Mouse (Mus musculus) spleen, postnatal 36 days (tissue): ENCODE results near the gene Xndc1.

ENCODE experiments used
- DNase-seq, 2 experiments: peaks; one replicate each; pipeline ENCODE4 v3.0.0; 2022; ENCODE audit warnings: low spot score in 2 of 2, mixed read lengths in 1 of 2

Gene Xndc1

DNA sequence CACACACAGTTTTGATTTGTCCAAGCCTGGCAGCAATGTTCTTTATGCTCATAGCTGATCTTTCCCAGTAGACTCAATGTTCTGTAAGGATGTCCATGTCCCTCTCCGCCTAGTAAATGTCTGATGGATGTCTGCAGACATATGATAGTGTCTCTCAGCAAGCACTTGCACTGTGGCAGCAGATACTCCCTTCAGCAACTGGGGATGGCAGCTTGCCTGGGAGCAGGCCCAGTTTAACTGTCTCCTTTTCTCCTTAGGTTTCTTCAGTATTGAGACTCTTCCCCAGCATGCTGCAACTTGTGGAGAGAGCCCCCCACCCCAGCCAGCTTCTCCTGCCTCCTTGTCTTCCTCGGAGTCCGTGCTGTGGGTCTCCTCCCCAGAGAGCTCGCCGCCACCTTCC lies 16.5 kb downstream of the Xndc1 start:
- DNase-seq: no peak

DNA sequence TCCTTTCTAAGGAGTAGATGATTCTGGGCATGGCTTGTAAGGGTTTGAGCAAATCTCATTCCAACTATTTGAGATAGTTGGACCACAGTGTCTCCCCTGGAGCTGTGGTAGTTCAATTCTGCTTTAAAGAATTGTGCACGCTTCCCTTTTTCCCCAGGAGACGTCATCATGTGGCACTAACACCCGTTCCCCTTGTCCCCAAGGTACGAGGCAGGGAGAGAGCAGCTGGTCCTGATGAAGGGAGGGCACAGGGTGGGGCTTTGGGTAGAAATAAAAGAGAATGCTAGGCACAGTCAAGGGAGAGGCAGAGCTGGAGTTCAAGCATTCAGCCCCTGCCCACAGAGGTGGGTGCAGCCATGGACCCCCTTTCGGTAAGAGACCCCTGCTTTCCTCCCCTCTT lies 17.5 kb downstream of the Xndc1 start, which contains the start of gene Trpc2:
Trpc2 (plus strand) TSS at position 301 of the 400 bp plus-strand sequence.
- DNase-seq: no peak

DNA sequence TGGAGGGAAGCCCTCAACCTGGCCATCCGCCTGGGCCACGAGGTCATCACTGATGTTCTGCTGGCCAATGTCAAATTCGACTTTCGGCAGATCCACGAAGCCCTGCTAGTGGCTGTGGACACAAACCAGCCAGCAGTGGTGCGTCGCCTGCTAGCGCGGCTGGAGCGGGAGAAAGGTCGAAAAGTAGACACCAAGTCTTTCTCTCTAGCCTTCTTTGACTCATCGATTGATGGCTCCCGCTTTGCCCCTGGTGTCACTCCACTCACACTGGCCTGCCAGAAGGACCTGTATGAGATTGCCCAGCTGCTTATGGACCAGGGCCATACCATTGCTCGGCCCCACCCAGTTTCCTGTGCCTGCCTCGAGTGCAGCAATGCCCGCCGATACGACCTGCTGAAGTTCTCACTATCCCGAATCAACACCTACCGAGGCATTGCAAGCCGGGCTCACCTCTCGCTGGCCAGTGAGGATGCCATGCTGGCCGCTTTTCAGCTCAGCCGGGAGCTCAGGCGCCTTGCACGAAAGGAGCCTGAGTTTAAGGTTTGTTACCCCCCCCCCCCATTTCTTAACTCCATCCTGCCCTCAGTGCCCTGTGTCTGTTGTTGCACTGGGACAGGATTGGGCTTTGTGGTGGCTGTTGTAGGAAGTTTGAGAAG lies 18.9 kb downstream of the Xndc1 start:
- DNase-seq: no peak

DNA sequence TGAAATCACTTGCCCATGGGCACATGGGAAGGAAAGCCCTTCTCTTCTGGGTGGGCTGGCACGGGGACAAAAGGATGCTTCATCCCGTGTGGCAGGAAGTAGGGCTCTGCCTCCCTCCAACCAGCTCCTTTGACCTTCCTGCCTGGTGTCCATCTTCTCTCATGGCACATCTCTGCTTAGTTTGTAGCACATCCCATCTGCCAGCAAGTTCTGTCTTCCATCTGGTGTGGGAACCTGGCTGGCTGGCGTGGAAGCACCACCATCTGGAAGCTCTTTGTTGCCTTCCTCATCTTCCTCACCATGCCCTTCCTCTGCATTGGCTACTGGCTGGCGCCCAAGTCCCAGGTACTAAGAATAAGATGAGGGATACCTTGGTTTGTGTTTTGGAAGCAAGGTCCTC lies 22.0 kb downstream of the Xndc1 start:
- no peak for DNase-seq

DNA sequence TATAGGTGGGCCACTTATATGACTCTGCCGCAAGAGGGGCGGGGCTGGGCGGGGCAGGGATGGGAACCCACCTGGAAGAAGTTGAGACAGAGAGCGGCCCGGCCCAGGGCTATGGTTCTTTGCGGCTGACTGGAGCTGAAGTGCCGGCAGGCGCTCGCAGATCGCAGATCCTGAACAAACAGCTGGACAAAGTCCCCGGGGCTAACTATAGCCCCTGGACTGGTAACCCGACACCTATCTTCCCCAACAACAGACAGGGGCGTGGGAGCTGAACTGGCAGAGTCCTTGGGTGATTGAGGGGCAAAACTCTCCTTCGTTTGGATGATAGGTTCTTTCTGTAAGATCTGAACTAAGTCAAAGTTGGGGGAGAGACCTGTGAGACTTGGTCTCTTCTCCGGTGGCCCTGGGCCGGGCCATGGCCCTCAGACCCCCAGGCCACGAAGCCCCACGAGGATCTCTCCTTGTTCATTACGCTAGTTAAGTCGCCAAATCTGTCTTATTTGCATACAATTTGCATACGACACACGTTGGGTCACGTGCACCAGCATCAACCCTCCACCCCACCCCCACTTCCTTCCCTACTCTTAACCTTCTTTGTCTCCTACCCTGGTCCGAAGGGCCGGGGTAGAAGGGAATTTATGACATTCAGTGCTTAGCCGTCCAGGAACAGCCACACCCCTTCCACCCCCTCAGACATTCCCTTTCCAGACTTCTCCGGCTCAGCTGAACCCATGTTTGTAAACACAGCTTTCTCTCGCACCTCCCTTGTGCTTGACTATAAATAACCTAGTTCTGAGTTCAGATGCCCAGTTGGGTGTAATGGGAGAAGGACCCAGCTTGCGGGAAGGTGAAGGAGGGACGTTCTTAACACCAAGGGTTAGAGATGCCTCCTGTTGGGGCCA lies 34.7 kb downstream of the Xndc1 start:
- peak; percentile 25 to 49 for DNase-seq

DNA sequence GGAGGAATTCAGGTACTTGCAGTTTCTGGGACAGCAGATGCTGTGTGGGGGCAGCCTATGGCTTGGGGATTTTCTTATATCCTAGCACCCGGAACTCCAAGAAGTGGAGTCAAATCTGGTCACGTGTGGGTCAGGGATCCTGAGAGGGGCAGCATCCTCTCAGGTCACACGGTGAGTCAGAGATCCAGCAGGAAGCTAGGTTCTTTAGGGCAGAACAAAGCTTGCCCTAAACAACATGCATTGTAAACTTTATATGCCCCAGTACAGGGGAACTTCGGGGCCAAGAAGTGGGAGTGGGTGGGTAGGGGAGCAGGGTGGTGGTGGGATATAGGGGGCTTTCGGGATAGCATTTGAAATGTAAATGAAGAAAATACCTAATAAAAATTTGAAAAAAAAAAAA lies 35.6 kb downstream of the Xndc1 start:
- no peak for DNase-seq

DNA sequence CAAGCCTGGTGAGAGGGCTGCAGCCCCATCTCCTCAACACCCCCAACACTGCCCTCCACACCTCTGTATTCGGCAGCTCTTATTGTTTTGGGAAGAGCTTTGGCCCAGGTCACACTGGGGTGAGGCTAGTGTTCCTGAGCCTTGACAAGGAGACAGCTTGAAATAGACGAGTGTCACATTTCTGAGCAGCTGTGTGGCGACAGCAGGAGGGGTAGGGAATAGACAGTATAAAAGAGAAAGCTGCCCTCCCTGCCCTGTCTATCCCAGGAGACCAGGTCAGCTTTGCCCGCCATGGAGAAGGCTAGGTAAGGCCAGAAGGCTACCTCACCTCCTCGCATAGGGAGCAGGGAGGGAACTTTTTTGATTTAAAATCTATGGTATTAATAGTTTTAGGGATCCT lies 36.2 kb downstream of the Xndc1 start, which contains the start of gene Art1:
Art1 (plus strand) TSS at position 257 of the 400 bp plus-strand sequence.
- DNase-seq: no peak

DNA sequence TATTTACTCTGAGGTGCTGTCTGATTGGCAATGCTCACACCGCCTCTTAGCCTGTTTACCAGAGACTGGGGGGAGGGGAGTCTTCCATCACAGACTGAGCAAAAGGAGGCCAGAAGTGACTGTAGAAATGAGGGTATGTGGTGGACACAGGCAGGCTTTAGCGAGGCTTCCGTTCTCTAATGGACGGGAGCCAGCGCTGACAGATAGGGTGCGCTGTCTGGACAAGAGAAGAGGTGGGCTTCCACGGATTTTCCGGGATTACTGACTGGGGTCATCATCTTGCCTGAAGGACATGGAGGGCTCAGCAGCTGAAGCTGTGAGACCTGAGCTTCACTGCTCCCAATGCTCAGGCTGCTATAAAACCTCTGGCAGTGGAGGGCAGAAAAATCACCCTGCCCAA lies 36.9 kb downstream of the Xndc1 start:
- no peak for DNase-seq

DNA sequence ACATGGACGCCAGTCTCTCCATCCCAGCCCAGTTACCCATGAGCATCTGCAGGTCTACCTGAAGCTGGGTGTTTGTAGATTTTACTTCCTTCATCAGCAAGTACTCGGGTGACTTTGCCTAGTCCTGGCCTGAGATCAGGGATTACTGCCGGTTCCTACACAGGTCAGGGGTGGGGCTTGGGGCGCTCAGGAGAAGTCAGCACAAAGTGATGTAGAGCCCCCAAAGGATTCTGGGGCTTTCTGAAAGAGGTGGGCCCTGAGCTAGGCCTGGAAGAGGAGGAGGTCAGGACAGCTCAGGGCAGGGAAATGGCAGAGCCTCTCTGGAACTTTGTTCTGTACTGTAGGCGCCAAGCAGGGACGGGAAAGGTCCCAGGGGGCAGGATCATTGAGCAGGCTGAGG lies 37.4 kb downstream of the Xndc1 start:
- no peak for DNase-seq

DNA sequence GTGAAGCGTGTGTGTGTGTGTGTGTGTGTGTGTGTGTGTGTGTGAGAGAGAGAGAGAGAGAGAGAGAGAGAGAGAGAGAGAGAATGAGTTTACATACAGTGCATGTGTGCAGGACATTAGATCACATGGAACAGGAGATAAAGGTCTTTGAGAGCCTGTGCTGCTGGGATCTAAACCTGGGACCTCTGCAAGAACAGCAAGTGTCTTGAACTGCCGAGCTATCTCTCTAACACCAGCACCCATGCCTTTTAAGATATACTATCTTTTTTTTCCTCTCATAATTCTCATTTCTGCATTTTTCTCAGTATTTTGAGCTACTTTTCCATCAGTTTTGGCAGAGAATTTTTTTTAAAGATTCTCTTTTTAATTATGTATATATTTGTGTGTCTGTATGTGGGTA lies 38.2 kb downstream of the Xndc1 start:
- DNase-seq: no peak

DNA sequence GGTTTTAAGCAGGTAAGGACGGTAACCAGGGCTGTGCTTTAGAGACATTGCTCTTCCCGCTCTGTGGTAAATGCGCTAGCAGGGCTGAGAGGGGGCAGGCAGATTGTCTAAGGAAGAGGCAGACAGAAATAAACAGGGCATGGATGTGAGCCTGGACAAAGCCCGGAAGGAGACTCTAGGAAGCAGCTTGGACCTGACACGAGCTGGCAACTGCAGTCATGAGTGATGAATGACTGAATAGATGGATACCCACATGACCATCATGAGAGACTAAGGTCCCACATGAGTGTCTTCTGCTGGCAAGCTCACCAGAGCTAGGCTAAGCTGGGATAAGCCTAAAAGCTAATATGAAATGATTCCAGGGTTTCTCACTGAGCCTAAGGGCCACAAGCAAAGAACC lies 38.8 kb downstream of the Xndc1 start:
- DNase-seq: no peak

DNA sequence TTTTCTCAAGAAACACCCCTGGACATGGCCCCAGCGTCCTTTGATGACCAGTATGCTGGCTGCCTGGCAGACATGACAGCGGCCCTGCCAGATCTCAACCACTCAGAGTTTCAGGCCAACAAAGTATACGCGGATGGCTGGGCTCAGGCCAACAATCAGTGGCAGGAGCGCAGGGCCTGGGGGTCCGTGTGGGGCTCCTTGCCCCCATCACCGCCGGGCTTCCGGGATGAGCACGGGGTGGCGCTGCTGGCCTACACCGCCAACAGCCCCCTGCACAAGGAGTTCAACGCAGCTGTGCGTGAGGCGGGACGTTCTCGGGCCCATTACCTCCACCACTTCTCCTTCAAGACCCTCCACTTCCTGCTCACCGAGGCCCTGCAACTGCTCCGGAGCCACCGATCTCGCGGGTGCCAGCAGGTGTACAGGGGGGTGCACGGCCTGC lies 41.4 kb downstream of the Xndc1 start:
- DNase-seq: no peak

DNA sequence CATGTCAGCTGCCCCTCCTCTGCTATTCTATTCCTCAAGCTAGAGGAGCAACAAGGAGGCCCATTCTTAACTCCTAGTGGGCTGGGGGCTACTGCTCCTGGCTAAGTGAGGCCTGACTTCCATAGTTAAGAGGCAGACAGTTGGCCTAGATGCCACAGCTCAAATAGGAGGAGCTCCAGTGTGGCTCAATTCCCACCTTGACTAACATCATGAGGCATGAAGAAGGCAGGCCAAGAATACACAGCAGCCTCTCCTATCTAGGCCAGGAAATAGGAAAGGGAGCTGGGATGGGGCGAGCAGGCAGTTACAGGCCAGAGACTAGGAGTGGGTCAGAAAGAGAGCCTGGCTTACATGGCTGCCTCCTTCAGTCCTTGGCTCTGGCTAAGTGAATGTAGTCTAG lies 42.9 kb downstream of the Xndc1 start:
- no peak for DNase-seq

DNA sequence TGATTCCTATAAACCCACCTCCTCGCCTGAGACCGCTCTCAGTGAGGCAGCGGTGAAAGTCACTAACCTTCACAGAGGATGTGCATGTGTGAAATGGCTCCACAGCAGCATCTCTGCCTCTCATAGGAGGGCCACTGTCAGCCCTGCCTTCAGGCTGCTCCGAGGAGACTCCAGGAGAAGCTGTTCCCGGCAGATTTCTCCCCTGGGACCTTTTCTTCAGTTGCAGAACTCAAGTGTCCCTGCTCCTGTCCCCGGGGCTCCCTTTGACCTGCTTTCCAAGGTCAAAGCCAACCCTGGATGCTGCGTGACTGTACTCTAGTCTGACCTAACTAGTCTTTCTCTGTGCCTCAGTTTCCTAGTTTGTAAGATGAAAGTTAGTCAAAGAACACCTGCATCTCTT lies 43.9 kb downstream of the Xndc1 start, which contains the start of gene Art5:
Art5 (minus strand) TSS at position 319 of the 400 bp plus-strand sequence.
- no peak for DNase-seq

DNA sequence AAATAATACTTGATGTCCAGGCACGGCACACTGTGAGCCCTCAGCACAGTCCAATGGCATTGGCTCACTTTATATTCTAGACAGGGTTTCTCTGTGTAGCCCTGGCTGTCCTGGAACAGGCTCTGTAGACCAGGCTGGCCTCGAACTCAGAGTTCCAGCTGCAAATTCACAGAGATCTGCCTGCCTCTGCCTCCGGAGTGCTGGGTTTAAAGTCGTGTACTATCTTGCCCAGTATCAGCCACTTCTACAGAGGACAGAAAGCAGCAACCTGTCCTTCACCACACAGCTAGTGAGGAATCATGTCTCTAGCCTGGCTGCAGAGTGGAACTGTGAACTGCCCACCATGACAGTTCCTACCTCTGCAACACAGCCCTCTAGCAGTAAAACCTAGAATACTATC lies 44.4 kb downstream of the Xndc1 start:
- DNase-seq: no peak

DNA sequence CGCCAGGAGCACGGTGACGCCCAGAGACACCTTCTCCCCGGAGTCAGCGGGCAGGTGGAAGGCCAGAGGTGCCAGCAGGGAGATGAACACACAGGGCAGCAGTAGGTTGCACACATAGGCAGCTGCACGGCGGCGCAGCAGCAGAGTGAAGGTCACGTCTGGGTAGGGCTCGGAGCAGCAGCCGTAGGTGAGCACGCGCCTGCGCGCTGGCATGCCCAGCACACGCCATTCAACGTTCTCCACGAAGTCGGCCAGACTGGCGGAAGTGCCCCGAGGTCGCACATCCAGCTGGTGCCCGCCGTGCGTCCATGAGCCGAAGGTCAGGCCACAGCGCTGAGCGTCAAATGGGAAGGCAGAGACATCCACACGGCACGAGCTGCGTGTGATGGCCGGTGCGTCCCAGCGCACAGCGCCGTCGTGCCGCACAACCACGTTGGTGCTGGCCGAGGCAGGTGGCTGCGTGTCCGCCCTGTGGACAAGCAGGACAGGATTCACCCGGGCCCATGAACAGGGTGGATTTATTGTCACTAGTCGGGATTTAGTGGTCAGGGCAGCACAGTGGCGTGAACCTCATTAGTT lies 47.9 kb downstream of the Xndc1 start:
- DNase-seq: no peak

DNA sequence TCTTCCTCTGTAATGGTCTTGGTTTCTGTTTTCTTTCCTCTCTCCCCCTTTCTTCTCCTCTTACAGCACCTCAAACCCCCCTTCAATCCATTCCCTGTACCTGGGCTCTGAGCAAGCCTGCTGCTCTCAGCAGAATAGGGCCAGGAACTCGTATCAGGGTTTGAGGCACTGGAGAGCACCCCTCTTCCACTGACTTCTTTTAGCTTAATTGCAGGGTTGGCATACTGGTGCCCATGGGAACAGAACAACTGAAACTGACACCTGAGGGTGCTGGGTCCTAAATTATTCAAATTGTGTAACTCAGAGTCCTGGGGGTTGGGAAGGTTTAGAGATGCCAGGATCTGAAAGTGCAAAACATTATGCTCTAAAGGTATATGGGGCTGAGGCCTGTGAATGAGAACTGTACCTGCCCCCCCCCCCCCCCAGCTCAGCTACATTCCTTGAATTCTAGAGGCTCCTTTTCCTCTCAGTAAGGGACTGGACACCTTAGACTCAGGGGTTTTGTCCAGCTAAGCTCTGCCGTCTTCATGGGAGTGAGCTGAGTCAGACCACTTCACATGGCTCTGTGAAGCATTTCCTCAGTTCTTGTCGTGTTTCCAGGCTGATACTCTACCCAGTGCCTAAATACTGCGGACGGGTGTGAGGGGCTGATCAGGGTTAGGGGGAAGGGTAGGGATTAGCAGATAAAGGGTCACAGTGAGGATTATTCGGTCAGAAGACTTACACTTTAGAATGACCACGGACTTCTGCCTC lies 51.4 kb downstream of the Xndc1 start, which contains the start of gene Chrna10:
Chrna10 (minus strand) TSS at position 250 of the 753 bp plus-strand sequence.
- DNase-seq: no peak

DNA sequence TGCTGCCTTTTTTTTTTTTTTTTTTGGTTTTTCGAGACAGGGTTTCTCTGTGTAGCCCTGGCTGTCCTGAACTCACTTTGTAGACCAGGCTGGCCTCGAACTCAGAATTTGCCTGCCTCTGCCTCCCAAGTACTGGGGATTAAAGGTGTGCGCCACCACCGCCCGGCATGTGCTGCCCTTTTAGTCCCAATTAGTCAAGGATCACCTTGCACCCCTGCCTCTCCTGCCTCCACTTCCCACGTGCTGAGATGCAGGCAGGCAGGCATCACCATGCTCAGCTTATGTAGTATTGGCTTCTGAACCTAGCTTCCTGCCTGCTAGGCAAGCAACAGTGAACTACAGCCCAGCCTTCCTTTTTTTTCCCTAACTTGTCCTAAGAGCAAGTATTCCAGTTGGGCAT lies 52.1 kb downstream of the Xndc1 start:
- DNase-seq: no peak

DNA sequence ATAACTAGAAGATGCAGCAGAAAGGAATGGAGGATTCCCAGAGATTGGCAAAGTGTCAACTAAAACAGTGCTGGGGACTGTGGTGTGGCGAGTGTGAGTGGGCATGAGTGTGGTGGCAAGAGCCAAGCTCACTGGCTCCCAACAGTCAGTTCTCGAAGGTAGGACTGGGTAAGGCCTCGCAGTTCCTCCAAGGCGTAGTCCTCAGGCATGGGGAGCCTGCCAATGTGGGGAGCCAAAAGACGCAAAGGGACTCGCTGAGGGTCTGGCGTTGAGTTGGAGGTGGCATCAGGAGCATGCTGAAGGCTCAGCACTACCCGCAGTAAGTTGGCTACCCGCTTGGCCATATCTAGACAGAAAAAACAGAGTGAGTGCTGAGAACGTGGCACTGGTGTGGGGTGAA lies 55.0 kb downstream of the Xndc1 start:
- DNase-seq: no peak

DNA sequence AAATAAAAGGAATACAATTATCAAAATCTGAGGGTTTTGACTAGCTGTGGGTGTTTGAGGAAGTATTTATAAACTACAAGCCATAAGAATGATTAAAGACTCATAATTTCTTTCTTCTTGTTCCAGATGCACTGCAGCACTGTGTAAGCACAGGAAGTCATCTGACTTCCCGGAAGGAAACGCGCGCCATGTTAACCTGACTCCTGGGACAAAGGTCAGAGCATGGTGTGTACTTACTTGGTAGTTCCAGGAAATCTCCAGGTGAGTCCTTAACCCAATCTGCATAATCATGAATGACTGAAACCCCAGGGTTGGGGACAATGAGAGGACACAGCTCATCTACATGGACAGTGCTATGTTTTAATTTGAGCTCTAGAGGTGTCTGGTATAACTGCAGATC lies 67.1 kb downstream of the Xndc1 start:
- DNase-seq: no peak
